Mouse (Mus musculus) testis, adult 2 months (tissue): Measurements from ENCODE around the gene Mios.

Source experiments
- CTCF ChIP-seq: fragments of 200-500 bp; IDR thresholded peaks from 2 replicates; pipeline ENCODE4 v1.5.1; 2012; ENCODE audit warnings: low read depth, mild to moderate bottlenecking, inconsistent platforms, low read length, moderate library complexity; ENCODE audit not compliant: control insufficient read depth, insufficient read depth, insufficient replicate concordance
- POLR2A ChIP-seq: fragments of 200-500 bp; IDR thresholded peaks from 2 replicates; pipeline ENCODE4 v1.6.1; 2012; ENCODE audit warnings: low read depth, mild to moderate bottlenecking, inconsistent platforms, low read length, moderate library complexity; ENCODE audit not compliant: control insufficient read depth

GRCm38 (mm10) chr6:8258316-8258715 is 49.3 kb downstream of the Mios start:
- TF ChIP-seq POLR2A (no peak), CTCF (no peak)
